Mouse (Mus musculus): Measurements from ENCODE around the gene Nr2f1. TPM values are rescaled to one million over a fixed set of nuclear protein-coding genes. Genes with fewer than 3 reads are reported as not detected.

Nr2f1 gene
- polyA plus RNA-seq, 1 experiment, result 115 TPM

Other genes starting within 250 kb of the Nr2f1 start
- 0.63 and 0.68 TPM in 2 replicates for gene Pou5f2, start 174.9 kb downstream of the Nr2f1 start, polyA plus RNA-seq (2012; rRNA removed)

All from frontal cortex, adult 2 months (tissue).